Mouse (Mus musculus) bone marrow, adult 2 months (tissue): ENCODE results near the gene Skap2.

ENCODE experiments used
- CTCF ChIP-seq: fragments of 200-500 bp; IDR thresholded peaks from 2 replicates; pipeline ENCODE4 v1.5.1; 2011; ENCODE audit warnings: low read length, control low read depth; ENCODE audit not compliant: control insufficient read depth, insufficient read depth
- POLR2A ChIP-seq: fragments of 200-500 bp; IDR thresholded peaks from 2 replicates; pipeline ENCODE4 v1.6.1; 2011; ENCODE audit warnings: low read depth, mild to moderate bottlenecking, control low read depth, low read length, borderline replicate concordance; ENCODE audit not compliant: control insufficient read depth

DNA sequence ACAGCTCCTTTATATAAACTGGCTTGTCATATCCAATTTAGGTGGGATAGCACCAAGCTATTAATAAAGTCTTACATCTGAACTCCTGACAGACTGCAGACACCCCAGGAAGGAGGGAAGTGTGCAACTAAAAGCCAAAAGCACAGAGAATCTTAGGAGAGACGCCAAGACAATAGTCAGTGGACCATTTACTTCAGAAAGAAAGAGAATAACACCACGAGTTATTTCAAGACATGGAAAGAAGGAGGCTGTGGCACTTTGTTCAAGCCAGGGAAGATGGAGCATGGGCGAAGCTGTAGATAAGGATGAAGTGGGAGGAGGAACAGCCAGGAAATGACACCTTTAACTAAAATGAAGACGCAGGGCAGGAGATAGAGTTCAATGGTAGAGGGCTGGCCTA lies 78.4 kb downstream of the Skap2 start:
- TF ChIP-seq POLR2A (no peak), CTCF (no peak)
